ENCODE assay signal across 22 mouse cellular contexts in genomic region chr14:22371136-22371535, GRCm38 (mm10).
DNase-seq lines count a peak whose midpoint lies in the region; ATAC-seq lines count a peak whose summit lies in the region.
"Had no signal": no experiment of that assay in that cellular context is flagged by ENCODE, and none has a peak within 500 bp of the region (broad histone marks: within the 10 kb centered on the region; RNA-seq: fewer than 3 reads in every experiment).

No protein-coding gene starts in this region.

- no peaks in the 10 kb centered on the region for H3K4me1 ChIP-seq in hindbrain, embryonic 16.5 days (ENCODE audit: control insufficient read depth, insufficient read depth, low read depth, low read length)
- H3K4me1 ChIP-seq in forebrain, embryonic 16.5 days (replicated peaks; ENCODE audit: control insufficient read depth, insufficient read depth, low read length) = peaks cover 4% of the 10 kb centered on the region
- H3K4me1 ChIP-seq: forebrain, embryonic 13.5 days; hindbrain, embryonic 15.5 days; liver, embryonic 13.5 days; neural tube, embryonic 15.5 days had no signal

- no peaks in the 10 kb centered on the region for H3K36me3 ChIP-seq in hindbrain, embryonic 16.5 days (ENCODE audit: control insufficient read depth, insufficient read depth, low read length)
- no peaks in the 10 kb centered on the region for H3K36me3 ChIP-seq in forebrain, embryonic 16.5 days (ENCODE audit: control insufficient read depth, insufficient read depth)
- H3K36me3 ChIP-seq: embryonic facial prominence, embryonic 13.5 days; hindbrain, embryonic 15.5 days; liver, embryonic 13.5 days; neural tube, embryonic 15.5 days had no signal

- no peaks in the 10 kb centered on the region for H3K27me3 ChIP-seq in hindbrain, embryonic 16.5 days (replicated peaks; ENCODE audit: control insufficient read depth, insufficient read depth, low read length)
- H3K27me3 ChIP-seq in forebrain, embryonic 16.5 days (replicated peaks; ENCODE audit: control insufficient read depth, insufficient read depth, low read length) = no peaks in the 10 kb centered on the region
- H3K27me3 ChIP-seq: embryonic facial prominence, embryonic 13.5 days; hindbrain, embryonic 15.5 days; liver, embryonic 13.5 days; neural tube, embryonic 15.5 days had no signal

- H3K9me3 ChIP-seq in hindbrain, embryonic 16.5 days (ENCODE audit: control insufficient read depth, low read length) = no peaks in the 10 kb centered on the region
- peaks cover 2% of the 10 kb centered on the region; the same call in 1 of the 2 replicates for H3K9me3 ChIP-seq in forebrain, embryonic 16.5 days (ENCODE audit: control insufficient read depth, low read length)
- H3K9me3 ChIP-seq: embryonic facial prominence, embryonic 13.5 days; forebrain, embryonic 13.5 days; hindbrain, embryonic 15.5 days; liver, embryonic 13.5 days; neural tube, embryonic 15.5 days had no signal

- H3K9ac ChIP-seq in hindbrain, embryonic 16.5 days (ENCODE audit: low read depth, low read length) = no peak overlapping the region
- H3K9ac ChIP-seq in forebrain, embryonic 16.5 days (replicated peaks; ENCODE audit: low read depth, low read length) = no peak overlapping the region
- H3K9ac ChIP-seq: embryonic facial prominence, embryonic 13.5 days; forebrain, embryonic 13.5 days; hindbrain, embryonic 15.5 days; liver, embryonic 13.5 days; neural tube, embryonic 15.5 days had no signal

- peak; percentile 23 to 33 for DNase-seq in kidney, postnatal 4 days
- DNase-seq in kidney, postnatal 25 days = no peak
- DNase-seq in embryo, embryonic 10.5 days (ENCODE audit: low spot score) = peak; percentile 53
- peak; percentile 45 for DNase-seq in embryo, embryonic 11 days
- peak; percentile 5 to 34 for DNase-seq in lung, postnatal 4 days
- DNase-seq in urinary bladder, adult 18-20 months (ENCODE audit: low spot score in 2 of 2) = no peak
- DNase-seq: adrenal gland, adult 2 months; cerebellum, adult 2 months; cerebellum, postnatal 36 days; kidney, adult 2 months; kidney, postnatal 36 days; liver, embryonic 13.5 days; right cerebral cortex, adult 18-20 months; right cerebral cortex, postnatal 4 days had no signal

- no peak for ATAC-seq in hindbrain, embryonic 16.5 days
- no peak for ATAC-seq in forebrain, embryonic 16.5 days
- ATAC-seq: forebrain, embryonic 13.5 days had no signal

- H3K4me2 ChIP-seq in hindbrain, embryonic 16.5 days (ENCODE audit: low read length) = no peak overlapping the region
- H3K4me2 ChIP-seq in forebrain, embryonic 16.5 days (ENCODE audit: low read length) = no peak overlapping the region
- H3K4me2 ChIP-seq: embryonic facial prominence, embryonic 13.5 days; forebrain, embryonic 13.5 days; heart, embryonic 11.5 days; hindbrain, embryonic 15.5 days; liver, embryonic 13.5 days; midbrain, embryonic 11.5 days; neural tube, embryonic 15.5 days had no signal

- no peak overlapping the region for H3K27ac ChIP-seq in hindbrain, embryonic 16.5 days (ENCODE audit: low read depth, low read length)
- H3K27ac ChIP-seq in forebrain, embryonic 16.5 days (ENCODE audit: low read length) = no peak overlapping the region
- H3K27ac ChIP-seq: embryonic facial prominence, embryonic 13.5 days; forebrain, embryonic 13.5 days; hindbrain, embryonic 15.5 days; liver, embryonic 13.5 days; neural tube, embryonic 15.5 days had no signal

- H3K4me3 ChIP-seq in hindbrain, embryonic 16.5 days (ENCODE audit: low read length) = no peak overlapping the region
- H3K4me3 ChIP-seq in forebrain, embryonic 16.5 days (replicated peaks; ENCODE audit: low read length) = no peak overlapping the region
- H3K4me3 ChIP-seq: embryonic facial prominence, embryonic 13.5 days; forebrain, embryonic 13.5 days; hindbrain, embryonic 15.5 days; liver, embryonic 13.5 days; neural tube, embryonic 15.5 days had no signal

- WGBS in hindbrain, embryonic 16.5 days = 75% methylated on average over 8 of the region's 8 CpGs
- 84% methylated on average over 8 of the region's 8 CpGs for WGBS in forebrain, embryonic 16.5 days

Comparison
In these comparisons a context has a peak if more than half of its experiments do, and no peak if none do; other contexts are left out.
1. DNase-seq: peak in kidney, postnatal 4 days (2 of 2), embryo, embryonic 10.5 days (single experiment), embryo, embryonic 11 days (single experiment) and lung, postnatal 4 days (2 of 2); none in kidney, postnatal 25 days (0 of 2) and urinary bladder, adult 18-20 months (0 of 2).